Mouse (Mus musculus) urinary bladder, adult 2 months (tissue): ENCODE data around the gene Rundc3a. TPM values are rescaled to one million over a fixed set of nuclear protein-coding genes. Genes with fewer than 3 reads are reported as not detected.

Experiments used
- DNase-seq: peaks from one replicate; pipeline ENCODE4 v3.0.0; 2022; ENCODE audit warnings: low spot score
- polyA plus RNA-seq: library from polyadenylated mRNA; depleted of rRNA; stranded (reverse); fragments of >200 nt; gene quantifications from 2 replicates; pipeline ENCODE4 v1.2.3, GENCODE M21; 2012

The Rundc3a gene
- polyA plus RNA-seq, 1 experiment, result 1.4 TPM

- DNase-seq, result no peak
These were observed 564 bp upstream of the Rundc3a start for GRCm38 (mm10) chr11:102392441-102393237.

- no peak for DNase-seq
These were observed 667 bp downstream of the Rundc3a start for GRCm38 (mm10) chr11:102393719-102394420.

DNA sequence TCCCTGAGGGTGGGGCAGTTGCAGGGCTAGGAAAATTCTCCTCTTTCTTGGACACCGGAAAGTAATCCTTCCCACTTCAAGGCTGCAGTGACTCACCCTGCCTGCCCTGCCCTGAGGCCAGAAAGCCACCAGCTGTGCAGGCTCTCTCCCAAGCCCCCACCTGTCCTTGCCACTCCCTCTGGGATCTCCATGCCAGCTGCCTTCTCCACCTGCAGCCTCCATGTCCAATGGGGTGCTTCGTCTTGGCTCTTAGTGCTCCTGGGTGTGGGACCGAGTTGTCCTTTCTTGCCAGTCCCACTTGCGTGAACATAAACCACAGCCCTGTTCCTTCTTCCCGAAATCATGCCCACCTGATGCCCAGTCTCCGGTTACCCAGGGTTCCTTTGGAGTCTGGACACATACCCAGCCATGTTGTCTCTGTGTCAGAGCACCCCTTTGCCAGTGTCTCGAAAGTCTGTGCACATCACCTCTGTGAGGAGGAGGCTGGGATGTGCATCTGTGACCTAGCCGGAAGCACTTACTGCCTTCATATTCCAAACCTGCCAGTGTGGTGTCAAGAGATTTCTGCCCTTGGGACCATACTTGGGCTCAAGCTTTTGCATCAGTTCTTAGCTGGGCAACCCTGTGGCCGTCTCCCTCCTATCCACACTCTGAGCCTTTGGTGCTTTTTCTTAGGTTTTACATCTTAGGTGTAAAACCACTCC is 1.4 kb downstream of the Rundc3a start:
- no peak for DNase-seq

GRCm38 (mm10) chr11:102395250-102395649 is 2.0 kb downstream of the Rundc3a start:
- DNase-seq, result no peak

DNA sequence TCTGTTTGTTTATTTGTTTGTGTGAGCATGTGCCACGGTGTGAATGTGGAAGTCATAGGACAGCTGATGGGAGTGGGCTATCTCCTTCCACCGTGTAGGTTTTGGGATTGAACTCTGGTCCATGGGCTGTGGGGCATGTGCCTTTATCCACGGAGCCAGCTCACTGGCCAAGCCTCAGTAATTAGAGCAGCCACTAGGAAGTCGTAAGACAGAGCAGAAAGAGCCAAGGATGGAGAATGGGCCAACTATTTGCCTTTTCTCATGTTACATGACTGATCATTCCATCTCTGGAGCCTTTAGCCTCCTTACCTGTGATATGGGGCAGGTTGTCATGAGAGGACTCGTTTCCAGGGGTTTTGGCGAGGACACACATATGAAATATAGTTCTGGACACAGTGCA is 3.1 kb downstream of the Rundc3a start:
- DNase-seq, result no peak

- DNase-seq, result no peak
These were observed 3.5 kb downstream of the Rundc3a start for GRCm38 (mm10) chr11:102396671-102397141.

GRCm38 (mm10) chr11:102398007-102398825 is 5.0 kb downstream of the Rundc3a start:
- no peak for DNase-seq

DNA sequence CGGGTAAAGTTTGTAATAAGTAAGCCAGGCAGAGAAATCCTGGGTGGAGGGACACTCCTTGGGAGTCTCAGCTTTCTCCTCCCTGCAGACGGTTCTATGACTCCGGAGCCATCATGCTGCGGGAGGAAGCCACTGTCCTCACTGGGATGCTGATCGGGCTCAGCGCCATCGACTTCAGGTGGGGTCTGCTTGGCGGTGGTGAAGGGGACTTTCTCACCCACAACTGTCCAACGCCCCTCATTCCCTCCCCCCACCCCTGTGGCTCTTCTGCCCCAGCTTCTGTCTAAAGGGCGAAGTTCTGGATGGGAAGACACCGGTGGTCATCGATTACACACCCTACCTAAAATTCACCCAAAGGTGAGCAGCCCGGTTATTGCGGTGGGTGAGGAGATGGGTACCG is 5.9 kb downstream of the Rundc3a start:
- no peak for DNase-seq

DNA sequence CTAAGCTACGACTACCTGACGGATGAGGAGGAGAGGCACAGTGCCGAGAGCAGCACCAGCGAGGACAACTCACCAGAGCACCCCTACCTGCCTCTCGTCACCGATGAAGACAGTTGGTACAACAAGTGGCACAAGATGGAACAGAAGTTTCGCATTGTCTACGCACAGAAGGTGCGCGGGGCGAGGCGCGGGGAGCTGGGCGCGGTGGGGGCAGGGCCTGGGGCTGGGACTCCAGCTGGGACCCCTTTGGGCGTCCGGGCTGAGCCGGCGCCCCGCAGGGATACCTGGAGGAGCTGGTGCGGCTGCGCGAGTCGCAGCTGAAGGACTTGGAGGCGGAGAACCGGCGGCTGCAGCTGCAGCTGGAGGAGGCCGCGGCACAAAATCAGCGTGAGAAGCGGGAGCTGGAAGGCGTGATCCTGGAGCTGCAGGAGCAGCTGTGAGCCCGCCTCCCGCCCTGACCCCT is 6.4 kb downstream of the Rundc3a start:
- no peak for DNase-seq

- DNase-seq, result no peak
These were observed 7.4 kb downstream of the Rundc3a start for GRCm38 (mm10) chr11:102400513-102401084.

DNA sequence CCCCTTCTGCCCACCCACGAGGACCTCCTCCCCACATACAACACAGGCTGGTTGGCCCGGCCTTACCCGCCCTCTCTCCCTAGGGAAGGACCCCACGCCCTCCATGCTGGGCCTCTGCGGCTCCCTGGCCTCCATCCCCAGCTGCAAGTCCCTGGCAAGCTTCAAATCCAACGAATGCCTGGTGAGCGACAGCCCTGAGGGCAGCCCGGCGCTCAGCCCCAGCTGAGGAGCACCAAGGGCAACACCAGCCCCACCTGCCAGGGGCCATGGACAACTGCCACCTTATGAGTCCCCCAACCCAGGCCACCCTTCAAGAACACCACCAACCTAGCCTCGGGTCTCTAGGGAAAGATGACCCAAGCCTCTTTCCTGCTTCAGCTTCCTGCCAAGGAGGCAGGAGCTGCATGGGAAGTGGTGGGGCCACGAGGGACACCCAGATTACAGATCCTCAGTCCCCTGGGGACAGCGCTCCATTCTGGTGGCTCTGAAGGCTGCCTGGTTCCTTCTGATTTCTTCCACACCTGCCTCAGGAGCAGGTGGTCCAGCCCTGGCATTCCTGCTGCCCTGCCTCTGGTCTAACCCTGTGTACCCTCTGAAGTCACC is 8.8 kb downstream of the Rundc3a start:
- no peak for DNase-seq

- DNase-seq, result no peak
These were observed 10.5 kb downstream of the Rundc3a start for GRCm38 (mm10) chr11:102403657-102404056.

DNA sequence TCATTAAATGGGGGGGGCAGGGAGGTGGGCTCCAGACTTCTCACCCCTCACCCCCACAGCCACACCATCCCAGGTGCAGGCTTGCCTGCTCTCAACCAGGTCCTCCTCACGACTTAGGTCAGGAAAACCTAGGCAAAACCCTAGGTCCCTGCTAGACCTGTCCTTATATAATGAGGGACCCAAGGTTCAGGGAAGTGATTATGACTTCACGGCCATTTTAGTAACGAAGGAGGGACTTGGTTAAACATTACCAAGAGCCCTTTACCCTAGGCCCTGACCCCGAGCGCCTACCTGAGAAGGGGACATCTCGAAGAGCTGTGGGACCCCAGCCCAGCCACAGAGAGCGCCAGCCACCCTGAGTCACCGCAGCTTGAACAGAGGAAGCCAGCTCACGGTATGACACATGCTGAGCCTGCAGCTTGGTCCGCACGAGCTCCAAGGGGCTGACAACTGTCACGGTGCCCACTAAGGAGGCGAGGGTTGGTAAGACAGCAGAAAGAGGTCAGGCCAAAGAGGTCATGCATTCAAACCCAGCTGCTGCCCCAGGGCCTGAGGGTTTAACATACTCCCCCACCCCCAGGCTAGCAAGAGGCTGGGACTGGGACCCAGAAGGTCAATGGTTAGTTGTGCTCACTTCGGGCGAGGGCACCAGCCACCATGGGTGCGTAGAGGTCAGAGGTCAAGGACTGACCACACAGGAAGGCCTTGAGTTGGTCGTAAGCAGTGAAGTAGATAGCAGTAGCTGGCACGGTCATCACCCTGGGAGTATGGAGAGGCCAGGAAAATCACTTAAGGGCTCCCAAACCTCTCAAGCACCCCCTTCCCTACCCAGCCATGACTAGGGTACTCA is 11.2 kb downstream of the Rundc3a start:
- no peak for DNase-seq

DNA sequence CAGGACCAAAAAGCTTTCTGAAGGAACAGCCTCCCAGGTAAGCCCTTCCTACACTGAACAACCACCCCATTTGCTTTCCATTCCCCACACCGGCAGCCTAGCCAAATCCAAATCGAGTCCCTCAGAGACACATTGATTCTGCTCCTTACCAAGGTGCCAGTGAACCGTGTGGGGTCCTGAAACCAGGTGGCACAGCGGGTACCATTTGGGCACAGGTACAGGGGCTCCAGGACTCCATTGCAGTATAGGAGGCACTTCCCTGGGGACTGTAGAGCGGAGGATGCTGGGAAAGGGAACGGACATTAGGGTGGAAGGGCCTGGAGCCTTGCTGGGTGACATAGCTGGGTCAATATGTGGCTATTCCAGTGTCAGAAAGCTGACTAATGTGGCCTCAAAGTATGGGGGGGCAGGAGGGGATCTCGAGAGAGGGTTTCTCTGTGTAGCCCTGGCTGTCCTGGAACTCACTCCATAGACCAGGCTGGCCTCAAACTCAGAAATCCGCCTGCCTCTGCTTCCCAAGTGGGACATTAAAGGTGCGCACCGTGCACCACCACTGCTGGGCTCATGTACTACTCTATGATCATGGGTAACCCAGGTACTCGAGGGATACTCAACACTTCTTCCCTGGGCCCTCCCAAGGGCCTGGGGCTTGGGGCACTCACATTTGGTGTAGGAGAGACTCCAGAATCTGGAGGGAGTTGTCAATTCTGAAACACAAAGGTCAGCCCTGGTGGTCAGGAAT is 12.5 kb downstream of the Rundc3a start:
- DNase-seq, result no peak

DNA sequence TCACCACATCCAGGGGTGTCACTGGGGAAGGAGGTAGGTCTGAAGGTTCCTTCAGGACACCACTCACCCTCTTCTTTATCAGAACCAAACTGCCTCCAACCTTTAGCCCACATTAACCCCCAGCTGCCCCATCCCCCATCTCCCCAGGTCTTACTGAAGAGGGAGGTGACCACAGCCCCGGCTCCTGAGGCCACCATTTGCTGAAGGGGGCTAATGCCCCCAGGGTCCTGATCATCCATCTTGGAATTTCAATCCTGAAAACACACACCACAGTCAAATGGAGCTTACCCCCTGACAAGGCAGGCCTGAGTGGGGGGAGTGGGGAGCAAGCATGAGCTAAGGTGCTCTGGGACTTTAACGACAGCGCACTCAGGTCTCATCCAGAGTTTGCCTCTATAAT is 13.2 kb downstream of the Rundc3a start:
- no peak for DNase-seq

DNA sequence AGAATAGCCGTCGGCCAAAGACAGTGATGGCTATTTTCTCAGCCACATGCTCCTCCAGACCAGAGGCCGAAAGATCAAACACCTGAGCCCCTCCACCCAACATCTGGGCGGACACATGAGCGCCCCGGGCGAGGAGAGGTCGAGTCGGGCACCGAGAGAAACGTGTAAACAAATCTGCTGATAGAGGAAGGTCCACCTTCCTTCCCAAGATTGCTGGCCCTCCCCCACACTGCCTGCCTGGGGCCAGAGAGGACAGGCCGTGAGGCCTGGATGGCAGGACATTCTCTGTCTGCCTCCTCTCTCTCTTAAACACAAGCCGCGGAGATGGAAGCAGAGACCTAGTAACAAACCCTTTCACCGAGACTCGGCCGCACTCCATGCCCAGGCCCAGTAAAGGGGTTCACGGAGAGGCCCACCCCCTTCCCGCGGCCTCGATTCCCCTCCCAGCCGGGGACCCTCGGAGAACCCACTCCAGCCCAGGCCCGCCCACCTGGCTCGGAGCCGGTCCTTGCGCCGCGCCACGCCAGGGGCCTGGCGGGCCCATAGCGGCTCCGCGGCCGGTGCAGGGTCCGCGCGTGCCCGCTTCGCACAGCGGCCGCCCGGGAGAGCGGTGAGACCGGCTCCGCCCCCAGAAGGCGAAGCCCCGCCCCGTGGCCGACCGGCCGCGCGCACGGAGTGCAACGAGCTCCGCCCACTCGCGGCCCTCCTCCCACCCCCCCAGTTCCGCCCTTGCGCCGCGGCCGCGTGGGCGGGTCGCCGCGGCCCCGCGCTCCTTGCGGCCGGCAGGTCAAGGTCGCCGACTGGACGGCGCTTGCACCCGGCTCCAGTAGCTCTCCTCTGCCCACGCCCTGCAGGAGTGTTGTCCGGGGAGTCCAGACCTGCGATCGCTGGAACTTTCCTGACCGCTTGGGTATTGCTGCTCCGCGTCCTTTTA is 14.0 kb downstream of the Rundc3a start:
- DNase-seq, result peak; percentile 90

GRCm38 (mm10) chr11:102407834-102408215 is 14.6 kb downstream of the Rundc3a start, which contains the start of gene Slc25a39:
TSS of gene Slc25a39 (minus strand) at chr11:102407946.
- DNase-seq, result no peak

DNA sequence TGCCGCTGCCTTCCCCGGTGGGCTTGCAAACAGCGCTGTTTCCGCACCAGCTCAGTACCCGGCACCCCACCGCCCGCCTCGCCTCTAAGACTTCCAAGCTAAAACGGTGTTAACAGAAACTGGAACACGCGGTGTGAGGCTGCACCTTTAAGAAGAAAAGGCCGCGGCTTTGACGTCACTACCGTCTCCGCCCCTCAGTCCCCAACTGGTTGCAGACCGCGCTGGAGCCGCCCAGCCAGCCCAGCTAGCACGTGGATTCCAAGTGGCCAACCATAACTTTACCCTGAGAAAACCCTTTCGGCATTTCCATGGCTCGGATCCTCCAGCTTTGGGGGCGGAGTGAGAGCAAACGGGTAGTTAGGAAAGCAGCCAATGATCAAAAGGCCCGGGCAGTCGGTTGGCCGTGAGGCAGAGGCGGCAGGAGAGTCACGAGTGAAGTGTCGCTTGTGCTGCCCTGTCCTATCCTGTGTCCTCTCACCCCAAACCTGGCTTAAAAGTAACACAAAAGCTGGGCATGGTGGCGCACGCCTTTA is 15.2 kb downstream of the Rundc3a start:
- DNase-seq, result peak; percentile 77
